ENCODE assay signal across 15 mouse cellular contexts in genomic region chr2:129677664-129678063, GRCm38 (mm10). TPM values are rescaled to one million over a fixed set of nuclear protein-coding genes. Genes with fewer than 3 reads are reported as not detected.
DNase-seq lines count a peak whose midpoint lies in the region; ATAC-seq lines count a peak whose summit lies in the region.
"Had no signal": no experiment of that assay in that cellular context is flagged by ENCODE, and none has a peak within 500 bp of the region (broad histone marks: within the 10 kb centered on the region; RNA-seq: fewer than 3 reads in every experiment).

No protein-coding gene starts in this region.

- ATAC-seq in neural tube, embryonic 14.5 days (ENCODE audit: low read depth): peak; percentile 48; the same call in 1 of the 2 replicates
- no peak for ATAC-seq in neural tube, embryonic 15.5 days (ENCODE audit: low FRiP score)
- ATAC-seq in forebrain, embryonic 15.5 days (replicated peaks): peak; percentile 65; the same call in 1 of the 2 replicates
- ATAC-seq in midbrain, embryonic 16.5 days: peak; percentile 69

- H3K36me3 ChIP-seq in neural tube, embryonic 14.5 days (ENCODE audit: control insufficient read depth, insufficient read depth, low read length): no peaks in the 10 kb centered on the region
- H3K36me3 ChIP-seq in neural tube, embryonic 15.5 days: no peaks in the 10 kb centered on the region
- H3K36me3 ChIP-seq in embryonic facial prominence, embryonic 10.5 days (replicated peaks): no peaks in the 10 kb centered on the region
- no peaks in the 10 kb centered on the region for H3K36me3 ChIP-seq in forebrain, embryonic 15.5 days
- H3K36me3 ChIP-seq in midbrain, embryonic 16.5 days (ENCODE audit: control insufficient read depth, insufficient read depth, low read length): no peaks in the 10 kb centered on the region
- H3K36me3 ChIP-seq: heart, embryonic 15.5 days; limb, embryonic 15.5 days; lung, embryonic 15.5 days had no signal

- no peak overlapping the region for H3K4me3 ChIP-seq in neural tube, embryonic 14.5 days (ENCODE audit: low read depth, low read length)
- no peak overlapping the region for H3K4me3 ChIP-seq in neural tube, embryonic 15.5 days (replicated peaks)
- H3K4me3 ChIP-seq in embryonic facial prominence, embryonic 10.5 days: no peak overlapping the region
- no peak overlapping the region for H3K4me3 ChIP-seq in forebrain, embryonic 15.5 days
- no peak overlapping the region for H3K4me3 ChIP-seq in midbrain, embryonic 16.5 days (ENCODE audit: low read depth, low read length)
- H3K4me3 ChIP-seq: erythroblast, embryonic 14.5 days; heart, embryonic 15.5 days; limb, embryonic 15.5 days; lung, embryonic 15.5 days; megakaryocyte, embryonic 14.5 days had no signal

- H3K27me3 ChIP-seq in neural tube, embryonic 14.5 days (ENCODE audit: control insufficient read depth, insufficient read depth, low read length): no peaks in the 10 kb centered on the region; the same call in 1 of the 2 replicates
- no peaks in the 10 kb centered on the region for H3K27me3 ChIP-seq in neural tube, embryonic 15.5 days (replicated peaks)
- no peaks in the 10 kb centered on the region; the same call in 1 of the 2 replicates for H3K27me3 ChIP-seq in embryonic facial prominence, embryonic 10.5 days (replicated peaks; ENCODE audit: low read depth, poor library complexity, severe bottlenecking)
- H3K27me3 ChIP-seq in forebrain, embryonic 15.5 days: no peaks in the 10 kb centered on the region
- H3K27me3 ChIP-seq in midbrain, embryonic 16.5 days (ENCODE audit: control insufficient read depth, insufficient read depth, low read depth, low read length): no peaks in the 10 kb centered on the region
- H3K27me3 ChIP-seq: limb, embryonic 15.5 days; lung, embryonic 15.5 days had no signal

- 32% methylated on average over 2 of the region's 2 CpGs for WGBS in neural tube, embryonic 14.5 days
- WGBS in neural tube, embryonic 15.5 days: 28% methylated on average over 2 of the region's 2 CpGs
- WGBS in embryonic facial prominence, embryonic 10.5 days: 47% methylated on average over 2 of the region's 2 CpGs
- 4% methylated on average over 2 of the region's 2 CpGs for WGBS in forebrain, embryonic 15.5 days
- 11% methylated on average over 2 of the region's 2 CpGs for WGBS in midbrain, embryonic 16.5 days

- no peak overlapping the region for H3K9ac ChIP-seq in neural tube, embryonic 14.5 days (replicated peaks; ENCODE audit: low read depth, low read length)
- H3K9ac ChIP-seq in neural tube, embryonic 15.5 days (replicated peaks): no peak overlapping the region
- no peak overlapping the region for H3K9ac ChIP-seq in forebrain, embryonic 15.5 days (replicated peaks)
- no peak overlapping the region for H3K9ac ChIP-seq in midbrain, embryonic 16.5 days (ENCODE audit: low read depth, low read length)
- H3K9ac ChIP-seq: heart, embryonic 15.5 days; limb, embryonic 15.5 days; lung, embryonic 15.5 days had no signal

- no peak overlapping the region for H3K4me2 ChIP-seq in neural tube, embryonic 14.5 days (ENCODE audit: low read depth, low read length)
- H3K4me2 ChIP-seq in neural tube, embryonic 15.5 days: no peak overlapping the region
- H3K4me2 ChIP-seq in forebrain, embryonic 15.5 days (replicated peaks): no peak overlapping the region
- H3K4me2 ChIP-seq in midbrain, embryonic 16.5 days (ENCODE audit: low read length): no peak overlapping the region
- H3K4me2 ChIP-seq: heart, embryonic 15.5 days; limb, embryonic 15.5 days; lung, embryonic 15.5 days had no signal

- H3K4me1 ChIP-seq in neural tube, embryonic 14.5 days (ENCODE audit: control insufficient read depth, insufficient read depth, low read length): no peaks in the 10 kb centered on the region
- H3K4me1 ChIP-seq in neural tube, embryonic 15.5 days: peaks cover 3% of the 10 kb centered on the region; the same call in 1 of the 2 replicates
- peaks cover 12% of the 10 kb centered on the region for H3K4me1 ChIP-seq in embryonic facial prominence, embryonic 10.5 days
- no peaks in the 10 kb centered on the region for H3K4me1 ChIP-seq in forebrain, embryonic 15.5 days
- H3K4me1 ChIP-seq in midbrain, embryonic 16.5 days (ENCODE audit: control insufficient read depth, insufficient read depth, low read length): peaks cover 8% of the 10 kb centered on the region; the same call in 1 of the 2 replicates
- H3K4me1 ChIP-seq: heart, embryonic 15.5 days; limb, embryonic 15.5 days; lung, embryonic 15.5 days; megakaryocyte, embryonic 14.5 days had no signal

- H3K27ac ChIP-seq in neural tube, embryonic 14.5 days (ENCODE audit: low read depth, low read length): no peak overlapping the region
- H3K27ac ChIP-seq in neural tube, embryonic 15.5 days (replicated peaks): no peak overlapping the region
- no peak overlapping the region for H3K27ac ChIP-seq in embryonic facial prominence, embryonic 10.5 days (replicated peaks)
- H3K27ac ChIP-seq in forebrain, embryonic 15.5 days (replicated peaks): no peak overlapping the region
- peak overlapping the region; percentile 38; the same call in 1 of the 2 replicates for H3K27ac ChIP-seq in midbrain, embryonic 16.5 days (ENCODE audit: low read length)
- H3K27ac ChIP-seq: heart, embryonic 15.5 days; limb, embryonic 15.5 days; lung, embryonic 15.5 days had no signal

- H3K9me3 ChIP-seq in neural tube, embryonic 14.5 days (ENCODE audit: control insufficient read depth, low read length): no peaks in the 10 kb centered on the region
- H3K9me3 ChIP-seq in neural tube, embryonic 15.5 days (replicated peaks): no peaks in the 10 kb centered on the region
- no peaks in the 10 kb centered on the region for H3K9me3 ChIP-seq in embryonic facial prominence, embryonic 10.5 days
- no peaks in the 10 kb centered on the region for H3K9me3 ChIP-seq in forebrain, embryonic 15.5 days
- no peaks in the 10 kb centered on the region for H3K9me3 ChIP-seq in midbrain, embryonic 16.5 days (replicated peaks; ENCODE audit: control insufficient read depth, low read length, poor library complexity, severe bottlenecking)
- H3K9me3 ChIP-seq: heart, embryonic 15.5 days; limb, embryonic 15.5 days; lung, embryonic 15.5 days; megakaryocyte, embryonic 14.5 days had no signal

- DNase-seq in embryonic facial prominence, embryonic 10.5 days (ENCODE audit: low spot score): peak; percentile 10
- DNase-seq in c-Kit-positive CD71-positive TER-119-positive erythroid progenitor cells, embryonic 14.5 days (ENCODE audit: low spot score): no peak
- no peak for DNase-seq in thymus, postnatal 36 days
- DNase-seq: adrenal gland, postnatal 10 days; gastrocnemius, postnatal 10 days; thymus, postnatal 4 days had no signal

RNA-seq across cellular contexts. Expression of gene Pdyn, which starts 22.0 kb away (rescaled TPM):
- polyA plus RNA-seq in neural tube, embryonic 14.5 days (2014; fragmentation: Nextera tagmentation; extraction: Ambion mirVana): 35.4 and 51.7 TPM in 2 replicates
- 43.7 and 43.9 TPM in 2 replicates for polyA plus RNA-seq in neural tube, embryonic 15.5 days (2015; fragmentation: Nextera tagmentation; extraction: Ambion mirVana)
- polyA plus RNA-seq in embryonic facial prominence, embryonic 10.5 days (2016; fragmentation: Nextera tagmentation; extraction: Ambion mirVana): 0.11 and 0.18 TPM in 2 replicates
- polyA plus RNA-seq in forebrain, embryonic 15.5 days (2015; fragmentation: Nextera tagmentation; extraction: Ambion mirVana): 4.5 and 6.4 TPM in 2 replicates
- 16.1 and 19.1 TPM in 2 replicates for polyA plus RNA-seq in midbrain, embryonic 16.5 days (2015; fragmentation: Nextera tagmentation; extraction: Ambion mirVana)
- polyA plus RNA-seq: erythroblast, embryonic 14.5 days had no signal
